Mouse (Mus musculus) intestine, embryonic 16.5 days (tissue): ENCODE results near the gene Adgrg1. TPM values are rescaled to one million over a fixed set of nuclear protein-coding genes. Genes with fewer than 3 reads are reported as not detected.
A peak's percentile ranks its signal among the peaks of the same experiment; 100 is the strongest.

Experiments
- ATAC-seq: fragments of 200-750 bp; cut with Nextera tagmentation; 2 replicates; pipeline ENCODE4 v1.8.0; 2017; ENCODE audit warnings: moderate TSS enrichment, moderate library complexity
- H3K27ac ChIP-seq: fragments of 300-500 bp; sonication (generic); 2 replicates; pipeline ENCODE4 v1.5.1; 2014; ENCODE audit warnings: mild to moderate bottlenecking, low read length
- H3K27me3 ChIP-seq: fragments of 300-500 bp; sonication (generic); replicated peaks from 2 replicates; pipeline ENCODE4 v1.6.1; 2014; ENCODE audit warnings: low read length, control low read depth, mixed read lengths; ENCODE audit not compliant: control insufficient read depth, insufficient read depth
- H3K36me3 ChIP-seq: fragments of 300-500 bp; sonication (generic); 2 replicates; pipeline ENCODE4 v1.6.1; 2014; ENCODE audit warnings: low read length, control low read depth; ENCODE audit not compliant: control insufficient read depth, insufficient read depth
- H3K4me1 ChIP-seq: fragments of 300-500 bp; sonication (generic); 2 replicates; pipeline ENCODE4 v1.6.1; 2014; ENCODE audit warnings: low read length, control low read depth, mixed read lengths; ENCODE audit not compliant: control insufficient read depth, insufficient read depth
- H3K4me2 ChIP-seq: fragments of 300-500 bp; sonication (generic); 2 replicates; pipeline ENCODE4 v1.6.1; 2014; ENCODE audit warnings: low read depth, low read length, control low read depth
- H3K4me3 ChIP-seq: fragments of 300-500 bp; sonication (generic); 2 replicates; pipeline ENCODE4 v1.5.1; 2014; ENCODE audit warnings: mild to moderate bottlenecking, low read length
- H3K9ac ChIP-seq: fragments of 300-500 bp; sonication (generic); 2 replicates; pipeline ENCODE4 v1.6.1; 2014; ENCODE audit warnings: low read depth, low read length
- H3K9me3 ChIP-seq: fragments of 300-500 bp; sonication (generic); 2 replicates; pipeline ENCODE4 v1.6.1; 2016; ENCODE audit warnings: low read length, control low read depth; ENCODE audit not compliant: control insufficient read depth
- WGBS: fragments of 180-500 bp; shearing (Covaris S2); extraction: QIAGEN DNeasy Blood & Tissue Kit; methylation state at CpG from one replicate; pipeline ENCODE4 v1.1.7; 2014; 5-methylcytosine and 5-hydroxymethylcytosine counted together
- polyA plus RNA-seq: library from polyadenylated mRNA; unstranded; fragments of >200 nt; fragmentation: Nextera tagmentation; extraction: Ambion mirVana; gene quantifications from 2 replicates; pipeline ENCODE4 v1.2.1, GENCODE M21; 2015

Adgrg1 gene
- polyA plus RNA-seq, 1 experiment from 2014 or later: 24.4 TPM

GRCm38 (mm10) chr8:94983146-94983545, 8.6 kb downstream of the Adgrg1 start:
- H3K4me3 ChIP-seq: no peak overlapping the region
- H3K9ac ChIP-seq: no peak overlapping the region
- H3K9me3 ChIP-seq: no peaks in the 10 kb centered on the region
- no peak overlapping the region for H3K27ac ChIP-seq
- no peaks in the 10 kb centered on the region for H3K27me3 ChIP-seq
- H3K36me3 ChIP-seq: no peaks in the 10 kb centered on the region
- peaks cover 45% of the 10 kb centered on the region for H3K4me1 ChIP-seq
- H3K4me2 ChIP-seq: no peak overlapping the region
- ATAC-seq: no peak
- 17% methylated on average over 5 of the region's 5 CpGs for WGBS

DNA sequence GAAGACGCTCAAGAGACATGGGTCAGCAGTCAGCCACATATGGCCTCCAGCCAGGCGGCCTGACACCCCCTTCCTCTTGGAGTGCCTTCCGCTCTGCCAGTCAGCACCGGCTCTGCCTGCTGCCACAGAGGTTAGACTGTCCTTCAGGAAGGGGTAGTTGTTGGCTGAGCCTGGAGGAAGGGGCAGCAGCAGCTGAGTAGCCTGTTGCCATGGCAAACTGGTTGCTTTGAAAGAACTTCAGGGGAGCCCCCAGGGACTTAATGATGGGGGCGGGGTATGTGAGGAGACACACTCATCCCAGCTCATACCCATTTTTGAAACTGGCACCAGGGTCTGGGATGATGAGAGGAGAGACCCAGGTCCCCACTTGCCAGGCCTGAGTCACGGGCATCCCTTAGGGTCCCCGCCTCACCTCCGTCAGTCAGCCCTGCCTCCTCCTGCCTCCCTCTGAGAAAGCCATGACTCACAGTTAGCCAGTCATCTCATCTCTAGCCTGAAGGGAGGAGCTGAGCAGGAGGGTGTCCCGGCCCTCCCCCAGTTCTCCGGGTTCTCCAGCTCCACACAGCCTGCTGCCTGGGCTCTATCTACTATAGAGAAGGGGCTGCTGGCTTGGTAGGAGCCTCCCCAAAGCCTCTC, 9.4 kb downstream of the Adgrg1 start:
- peaks cover 43% of the 10 kb centered on the region for H3K4me1 ChIP-seq

GRCm38 (mm10) chr8:94985023-94985422, 10.5 kb downstream of the Adgrg1 start:
- no peak overlapping the region for H3K4me2 ChIP-seq
- H3K9ac ChIP-seq: peak overlapping the region; percentile 33; the same call in 1 of the 2 replicates
- no peak overlapping the region for H3K4me3 ChIP-seq
- H3K27me3 ChIP-seq: no peaks in the 10 kb centered on the region
- peak; percentile 49 for ATAC-seq
- H3K36me3 ChIP-seq: no peaks in the 10 kb centered on the region
- peaks cover 43% of the 10 kb centered on the region for H3K4me1 ChIP-seq
- 78% methylated on average over 6 of the region's 6 CpGs for WGBS
- H3K9me3 ChIP-seq: no peaks in the 10 kb centered on the region
- no peak overlapping the region for H3K27ac ChIP-seq

More for the DNA sequence above, 9.4 kb downstream of the Adgrg1 start:
- no peak overlapping the region for H3K27ac ChIP-seq
- H3K36me3 ChIP-seq: no peaks in the 10 kb centered on the region
- no peaks in the 10 kb centered on the region for H3K9me3 ChIP-seq
- no peaks in the 10 kb centered on the region for H3K27me3 ChIP-seq
- WGBS: 39% methylated on average over 10 of the region's 10 CpGs
- peak; percentile 61 for ATAC-seq
- no peak overlapping the region for H3K4me3 ChIP-seq
- no peak overlapping the region for H3K4me2 ChIP-seq
- peak overlapping the region; percentile 21; the same call in 1 of the 2 replicates for H3K9ac ChIP-seq

DNA sequence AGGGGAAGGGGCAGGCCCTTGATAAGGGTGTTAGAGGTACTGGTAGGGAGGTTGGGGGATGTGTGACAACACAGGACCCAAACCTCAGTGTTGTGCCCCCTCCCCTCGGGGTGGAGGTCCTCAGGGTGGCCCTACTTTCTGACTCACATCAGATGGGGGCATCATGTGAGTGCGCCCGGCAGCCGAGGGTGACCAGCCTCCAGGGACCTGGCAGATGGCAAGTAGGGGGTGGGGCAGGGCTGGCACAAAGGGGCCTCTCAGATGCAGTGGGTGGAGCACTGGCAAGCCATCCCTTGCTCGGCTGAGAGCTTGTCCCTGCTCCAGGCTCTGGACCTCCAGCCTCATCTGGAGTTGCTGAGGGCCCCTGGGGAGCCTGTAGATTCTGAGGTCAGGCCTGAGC, 12.1 kb downstream of the Adgrg1 start:
- H3K27ac ChIP-seq: peak overlapping the region; percentile 8; the same call in 1 of the 2 replicates
- H3K4me3 ChIP-seq: no peak overlapping the region
- no peak overlapping the region for H3K4me2 ChIP-seq
- WGBS: 47% methylated on average over 5 of the region's 5 CpGs
- no peak for ATAC-seq
- no peak overlapping the region for H3K9ac ChIP-seq
- no peaks in the 10 kb centered on the region for H3K36me3 ChIP-seq
- no peaks in the 10 kb centered on the region for H3K9me3 ChIP-seq
- peaks cover 42% of the 10 kb centered on the region for H3K4me1 ChIP-seq
- no peaks in the 10 kb centered on the region for H3K27me3 ChIP-seq

DNA sequence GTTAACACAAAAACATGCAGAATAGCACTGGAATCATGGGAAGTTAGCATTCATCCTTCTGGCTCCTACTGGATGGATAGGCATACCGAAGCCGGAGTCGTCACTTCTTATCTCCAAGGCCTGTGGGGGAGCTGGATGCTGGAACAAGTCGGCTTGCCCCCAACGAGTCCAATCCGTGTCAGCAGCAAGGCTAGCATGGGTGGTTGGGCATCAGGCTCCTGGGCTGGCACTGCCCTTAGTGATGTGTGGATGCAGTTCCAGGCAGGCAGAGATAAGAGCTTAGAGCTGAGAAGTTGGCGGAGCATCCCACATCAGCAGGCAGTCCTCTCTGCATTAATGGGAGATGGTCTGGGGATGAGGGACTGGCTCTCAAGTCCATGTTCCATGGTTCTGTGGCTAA, 13.0 kb downstream of the Adgrg1 start:
- Histone ChIP-seq H3K4me1 (peaks cover 50% of the 10 kb centered on the region), H3K4me2 (no peak overlapping the region), H3K36me3 (no peaks in the 10 kb centered on the region), H3K9me3 (no peaks in the 10 kb centered on the region), H3K27ac (no peak overlapping the region), H3K4me3 (no peak overlapping the region), H3K27me3 (no peaks in the 10 kb centered on the region), H3K9ac (no peak overlapping the region)
- WGBS: 78% methylated on average over 7 of the region's 7 CpGs
- ATAC-seq: no peak

GRCm38 (mm10) chr8:94988619-94989018, 14.1 kb downstream of the Adgrg1 start:
- H3K27ac ChIP-seq: no peak overlapping the region
- 75% methylated on average over 6 of the region's 6 CpGs for WGBS
- no peak overlapping the region for H3K9ac ChIP-seq
- peaks cover 47% of the 10 kb centered on the region for H3K4me1 ChIP-seq
- H3K4me3 ChIP-seq: no peak overlapping the region
- H3K36me3 ChIP-seq: no peaks in the 10 kb centered on the region
- ATAC-seq: no peak
- no peaks in the 10 kb centered on the region for H3K27me3 ChIP-seq
- H3K9me3 ChIP-seq: no peaks in the 10 kb centered on the region
- no peak overlapping the region for H3K4me2 ChIP-seq

DNA sequence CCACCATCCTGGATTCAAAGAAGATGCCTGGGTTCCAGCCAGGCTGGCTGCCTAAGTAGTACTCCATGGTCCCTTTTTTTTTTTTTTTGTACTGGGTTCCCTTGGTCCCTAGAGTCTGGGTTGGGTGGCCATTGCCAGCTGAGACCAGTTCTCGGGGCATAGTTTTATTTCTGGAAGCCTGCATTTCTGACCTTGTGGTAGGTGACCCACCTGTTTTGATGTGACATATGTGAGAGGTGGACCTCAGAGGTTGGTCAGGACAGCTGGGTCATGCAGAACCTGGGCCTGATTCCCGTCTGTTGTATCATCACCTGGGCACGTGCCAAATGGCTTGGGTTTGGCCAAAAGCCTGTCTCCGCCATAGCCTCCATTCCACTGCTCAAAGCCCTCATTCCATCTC, 15.2 kb downstream of the Adgrg1 start:
- no peak for ATAC-seq
- WGBS: 80% methylated on average over 4 of the region's 4 CpGs
- no peak overlapping the region for H3K9ac ChIP-seq
- H3K36me3 ChIP-seq: no peaks in the 10 kb centered on the region
- no peak overlapping the region for H3K4me3 ChIP-seq
- no peaks in the 10 kb centered on the region for H3K27me3 ChIP-seq
- H3K27ac ChIP-seq: no peak overlapping the region
- H3K4me1 ChIP-seq: peaks cover 39% of the 10 kb centered on the region
- no peaks in the 10 kb centered on the region for H3K9me3 ChIP-seq
- H3K4me2 ChIP-seq: no peak overlapping the region

DNA sequence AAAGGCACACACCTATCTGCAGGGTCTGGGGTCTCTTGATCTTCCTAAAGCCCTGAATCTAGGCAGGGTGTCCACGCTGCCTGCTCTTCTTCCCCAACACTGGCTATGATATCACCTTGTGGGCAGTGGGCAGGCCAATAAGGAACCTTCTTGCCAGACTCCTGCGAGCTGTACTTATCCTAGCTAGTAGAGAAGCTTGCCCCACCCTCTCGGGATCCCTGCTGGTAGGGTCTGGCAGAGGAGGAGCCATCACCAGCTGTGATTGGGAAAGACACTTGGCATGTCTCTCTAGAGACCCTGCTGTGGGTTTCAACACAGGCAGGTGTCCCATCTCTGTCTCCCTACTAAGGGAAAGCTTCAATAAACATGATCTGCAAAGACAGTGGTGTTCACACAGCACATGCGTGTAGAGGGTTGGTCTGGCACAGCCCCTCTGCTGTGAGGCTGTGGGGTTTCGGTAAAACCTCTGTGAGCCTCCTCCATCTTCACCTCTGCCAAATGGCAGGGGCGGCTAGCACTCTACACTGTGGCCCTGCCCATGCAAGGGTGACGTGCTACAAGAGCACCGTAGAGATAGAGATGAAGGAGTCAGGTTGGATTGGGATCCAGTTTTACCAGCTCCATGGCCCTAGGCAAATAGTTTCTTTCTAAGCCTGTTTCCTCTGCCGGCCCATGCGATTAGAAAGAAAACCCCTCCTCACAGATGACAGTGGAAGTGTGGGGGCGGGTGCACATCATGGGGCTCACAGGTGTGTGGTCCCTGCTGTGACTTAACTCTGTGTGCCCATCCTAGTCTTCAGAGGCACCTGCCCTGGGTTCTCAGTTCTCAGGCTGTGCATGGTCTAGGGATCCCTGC, 16.3 kb downstream of the Adgrg1 start:
- Histone ChIP-seq H3K4me1 (peaks cover 34% of the 10 kb centered on the region), H3K27ac (peak overlapping the region; percentile 5; the same call in 1 of the 2 replicates), H3K36me3 (no peaks in the 10 kb centered on the region), H3K4me3 (no peak overlapping the region), H3K9ac (no peak overlapping the region), H3K9me3 (no peaks in the 10 kb centered on the region), H3K27me3 (no peaks in the 10 kb centered on the region), H3K4me2 (no peak overlapping the region)
- 58% methylated on average over 11 of the region's 11 CpGs for WGBS
- ATAC-seq: peak; percentile 31

- WGBS: 73% methylated on average over 9 of the region's 9 CpGs
- peak; percentile 72 for ATAC-seq
Observed at GRCm38 (mm10) chr8:94991454-94991994, 17.0 kb downstream of the Adgrg1 start.

More at GRCm38 (mm10) chr8:94991454-94991994, 17.0 kb downstream of the Adgrg1 start:
- no peaks in the 10 kb centered on the region for H3K27me3 ChIP-seq
- no peaks in the 10 kb centered on the region for H3K36me3 ChIP-seq
- no peak overlapping the region for H3K4me3 ChIP-seq
- H3K4me1 ChIP-seq: peaks cover 40% of the 10 kb centered on the region
- no peak overlapping the region for H3K9ac ChIP-seq
- H3K9me3 ChIP-seq: no peaks in the 10 kb centered on the region
- H3K27ac ChIP-seq: peak overlapping the region; percentile 5; the same call in 1 of the 2 replicates
- no peak overlapping the region for H3K4me2 ChIP-seq
